Mouse (Mus musculus): ENCODE measurements around the gene Doc2b. TPM values are rescaled to one million over a fixed set of nuclear protein-coding genes. Genes with fewer than 3 reads are reported as not detected.

Gene Doc2b
- 10 to 100 TPM; 92.6 to 93.1 TPM for total RNA-seq (2021)
- long read RNA-seq, experiment 1, full-length matches to known transcripts, result 2 of 19 reads
- long read RNA-seq, experiment 1, partial matches to known transcripts, result 2 of 19 reads
- long read RNA-seq, experiment 1, other reads (novel, unspliced or antisense), result 15 of 19 reads
- long read RNA-seq, experiment 2, full-length matches to known transcripts, result 4 of 15 reads
- long read RNA-seq, experiment 2, partial matches to known transcripts, result 0 of 15 reads
- long read RNA-seq, experiment 2, other reads (novel, unspliced or antisense), result 11 of 15 reads

DNA sequence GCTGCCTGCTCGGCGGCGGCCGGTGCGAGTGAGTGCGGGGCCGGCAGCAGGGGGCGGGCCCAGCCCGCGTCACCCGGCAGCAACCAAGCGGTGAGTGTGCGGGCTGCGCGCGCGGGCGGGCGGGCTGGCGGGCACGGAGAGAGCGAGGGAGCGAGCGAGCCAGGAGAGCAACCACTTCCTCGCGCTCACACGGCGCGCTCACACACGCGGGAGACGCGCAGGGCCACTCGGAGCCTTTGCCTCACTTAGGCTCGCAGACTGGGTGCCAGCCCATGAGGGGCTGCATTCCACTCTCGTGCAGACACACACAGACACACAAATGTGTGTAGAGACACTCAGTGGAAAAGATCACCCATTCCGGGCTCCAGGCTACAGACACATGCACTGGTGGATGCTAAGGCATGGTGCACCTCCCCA lies at the start of gene Doc2b:
Gene Doc2b, minus strand, starts transcription at position 21 of the 417 bp plus-strand sequence.
- peak; percentile 74 to 78 for DNase-seq (ENCODE audit: low spot score in 2 of 2)
- peak within 1 kb of the TSS; percentile 87 for H3K27ac ChIP-seq
- TF ChIP-seq CTCF (conservative IDR thresholded peaks at IDR 0.05), result no peak
- peak within 1 kb of the TSS; percentile 59 for H3K4me3 ChIP-seq

DNA sequence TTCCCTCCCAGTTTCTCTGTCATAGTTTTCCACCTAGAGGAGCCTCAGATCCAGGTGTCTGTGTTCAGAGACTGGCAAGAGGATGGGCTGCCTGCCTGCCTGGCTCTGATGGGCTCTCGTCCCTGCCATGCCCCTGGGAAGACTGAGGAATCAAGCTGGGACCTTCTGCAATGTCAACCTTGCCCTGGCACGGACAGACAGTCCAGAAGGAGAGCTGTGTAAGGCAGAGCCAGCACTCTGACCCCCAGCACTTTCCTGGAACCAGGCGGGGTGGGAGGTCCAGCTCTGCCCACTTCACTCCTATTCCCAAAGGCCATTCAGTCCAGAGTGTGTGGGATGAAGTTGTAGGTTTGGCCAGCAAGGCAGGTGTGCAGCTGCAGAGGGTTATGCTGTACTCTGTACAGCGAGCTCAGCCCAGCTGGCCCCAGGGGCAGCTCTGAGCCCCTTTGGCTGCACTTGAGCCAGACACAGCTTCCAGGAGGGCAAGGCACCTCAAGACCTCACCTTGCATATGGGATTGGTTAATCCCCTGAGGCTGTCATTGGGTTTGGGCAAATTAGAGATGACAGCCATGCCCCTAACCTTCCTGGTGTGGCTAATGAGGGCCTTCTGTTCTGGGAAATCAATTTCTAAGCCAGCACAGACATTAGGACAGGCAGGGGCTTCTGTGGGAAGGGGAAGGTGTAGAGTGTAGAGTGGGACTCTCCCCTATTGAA lies 47.2 kb upstream of the Doc2b start:
- no peak for TF ChIP-seq CTCF (conservative IDR thresholded peaks at IDR 0.05)
- no peak for DNase-seq (ENCODE audit: low spot score in 2 of 2)
- no peak overlapping the region for H3K4me3 ChIP-seq
- no peak overlapping the region for H3K27ac ChIP-seq

- no peak overlapping the region for H3K27ac ChIP-seq
- TF ChIP-seq CTCF (conservative IDR thresholded peaks at IDR 0.05), result no peak
- H3K4me3 ChIP-seq, result no peak overlapping the region
- DNase-seq (ENCODE audit: low spot score in 2 of 2), result no peak
Measured at GRCm38 (mm10) chr11:75841503-75841902, 45.7 kb upstream of the Doc2b start.

- TF ChIP-seq CTCF (conservative IDR thresholded peaks at IDR 0.05), result no peak
- H3K4me3 ChIP-seq, result no peak overlapping the region
- peak overlapping the region; percentile 86 for H3K27ac ChIP-seq
- peak in 1 of 2 experiments; percentile 57 for DNase-seq (ENCODE audit: low spot score in 2 of 2)
Measured at GRCm38 (mm10) chr11:75839536-75840430, 43.9 kb upstream of the Doc2b start.

GRCm38 (mm10) chr11:75838861-75839426 lies 43.1 kb upstream of the Doc2b start:
- no peak for TF ChIP-seq CTCF (conservative IDR thresholded peaks at IDR 0.05)
- H3K4me3 ChIP-seq, result no peak overlapping the region
- no peak for DNase-seq (ENCODE audit: low spot score in 2 of 2)
- peak overlapping the region; percentile 86 for H3K27ac ChIP-seq

DNA sequence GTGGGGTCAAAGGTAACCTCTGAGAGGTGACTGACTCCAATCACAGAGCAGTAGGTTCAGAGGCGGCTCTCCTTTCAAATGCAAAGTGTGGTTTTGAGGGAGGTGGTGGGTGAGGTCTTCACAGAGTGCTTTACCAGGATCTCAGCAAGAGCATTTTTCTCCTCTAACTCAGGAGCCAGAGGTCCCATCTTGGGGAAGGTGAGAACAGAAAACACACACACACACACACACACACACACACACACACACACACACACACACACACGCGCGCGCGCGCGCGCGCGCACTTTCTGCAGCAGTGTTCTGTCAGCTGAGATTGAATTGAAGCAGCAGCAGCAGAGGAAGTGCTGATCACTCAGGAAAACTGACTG lies 40.4 kb upstream of the Doc2b start:
- H3K4me3 ChIP-seq, result no peak overlapping the region
- no peak for DNase-seq (ENCODE audit: low spot score in 2 of 2)
- no peak for TF ChIP-seq CTCF (conservative IDR thresholded peaks at IDR 0.05)

GRCm38 (mm10) chr11:75835587-75836239 lies 39.9 kb upstream of the Doc2b start:
- peak; percentile 37 to 50 for DNase-seq (ENCODE audit: low spot score in 2 of 2)
- peak overlapping the region; percentile 79 for H3K27ac ChIP-seq
- TF ChIP-seq CTCF (conservative IDR thresholded peaks at IDR 0.05), result no peak
- no peak overlapping the region for H3K4me3 ChIP-seq

More for the DNA sequence above, 40.4 kb upstream of the Doc2b start:
- peak overlapping the region; percentile 79; the same call in 1 of the 2 replicates for H3K27ac ChIP-seq

DNA sequence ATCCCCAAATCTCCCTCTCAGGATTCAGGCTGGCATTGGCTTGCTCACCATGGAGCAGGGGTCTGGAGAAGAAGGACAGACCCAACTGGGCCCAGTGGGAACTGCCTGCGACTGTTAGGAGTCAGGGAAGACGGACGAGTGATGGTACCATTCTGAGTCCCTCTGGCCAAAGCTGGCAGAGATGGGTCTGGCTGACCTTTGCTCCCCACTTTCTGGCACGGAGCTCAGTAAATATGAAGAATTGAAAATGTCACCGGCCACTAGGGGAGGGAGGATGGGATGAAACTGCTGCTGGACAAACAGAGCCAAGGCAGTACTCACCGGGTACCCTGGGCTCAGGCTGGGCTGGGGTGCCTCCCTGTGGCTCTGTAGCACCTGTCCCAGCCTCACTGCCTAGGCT lies 37.2 kb upstream of the Doc2b start:
- TF ChIP-seq CTCF (conservative IDR thresholded peaks at IDR 0.05), result no peak
- no peak for DNase-seq (ENCODE audit: low spot score in 2 of 2)
- H3K4me3 ChIP-seq, result no peak overlapping the region
- H3K27ac ChIP-seq, result no peak overlapping the region

DNA sequence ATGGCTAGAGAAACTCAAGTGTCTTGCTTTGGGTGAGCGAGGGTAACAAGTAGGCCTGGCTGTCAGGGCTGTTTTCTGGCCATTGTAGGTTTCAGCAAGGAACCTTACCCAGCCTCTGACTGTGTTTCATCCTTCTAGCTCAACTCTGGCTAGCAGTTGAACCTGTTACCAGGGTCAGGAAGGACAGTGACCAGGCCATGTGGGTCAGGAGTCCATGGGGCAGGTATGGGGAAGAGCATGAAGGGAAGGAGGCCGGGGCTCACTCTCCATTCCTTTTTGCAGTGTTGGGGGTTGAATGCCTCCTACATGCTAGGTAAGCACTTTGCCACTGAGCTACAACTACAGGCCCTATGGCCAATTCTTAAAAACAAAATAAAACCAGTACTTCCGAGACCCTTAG lies 34.5 kb upstream of the Doc2b start:
- Histone ChIP-seq H3K27ac (no peak overlapping the region), H3K4me3 (no peak overlapping the region)
- TF ChIP-seq CTCF (conservative IDR thresholded peaks at IDR 0.05), result no peak
- no peak for DNase-seq (ENCODE audit: low spot score in 2 of 2)

DNA sequence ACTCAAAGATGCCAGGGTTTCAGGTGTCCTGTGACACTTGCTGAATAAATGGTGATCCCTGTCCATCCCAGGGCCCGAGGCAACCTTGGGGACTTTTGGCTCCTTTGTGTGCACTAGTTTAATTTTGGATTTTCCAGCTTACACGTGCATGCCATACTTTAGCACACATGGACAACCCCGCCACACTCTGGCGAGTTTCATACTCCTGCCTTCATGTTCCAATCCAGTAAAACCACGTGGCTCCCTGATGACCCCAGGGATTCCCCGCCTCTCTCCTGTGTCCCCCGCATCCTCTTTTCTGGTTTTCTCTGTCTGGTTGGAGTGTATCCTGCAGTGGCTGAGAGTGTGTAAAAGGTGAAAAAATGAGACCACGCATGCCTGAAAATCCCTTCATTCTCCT lies 31.6 kb upstream of the Doc2b start:
- no peak for TF ChIP-seq CTCF (conservative IDR thresholded peaks at IDR 0.05)
- Histone ChIP-seq H3K27ac (no peak overlapping the region), H3K4me3 (no peak overlapping the region)
- DNase-seq (ENCODE audit: low spot score in 2 of 2), result no peak

DNA sequence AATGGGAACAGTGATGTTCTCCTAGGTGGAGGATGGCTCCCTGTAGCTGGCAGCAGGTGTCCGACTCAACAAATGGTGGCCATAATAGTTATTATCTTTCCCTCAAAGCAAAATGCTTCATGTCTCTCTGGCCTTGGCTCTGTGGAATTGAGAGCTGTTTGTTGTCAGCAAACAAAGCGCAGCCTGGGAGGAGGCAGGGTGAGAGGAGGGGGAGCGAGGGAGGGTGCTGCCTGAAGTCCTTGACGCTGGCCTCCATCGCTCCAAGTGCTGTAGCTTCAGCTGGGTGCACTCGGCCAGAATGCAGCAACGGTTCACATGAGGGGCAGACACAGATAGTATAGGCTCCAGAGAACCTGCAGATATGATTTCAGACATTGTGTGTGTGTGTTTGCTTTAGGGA lies 27.7 kb upstream of the Doc2b start:
- TF ChIP-seq CTCF (conservative IDR thresholded peaks at IDR 0.05), result no peak
- no peak for DNase-seq (ENCODE audit: low spot score in 2 of 2)
- no peak overlapping the region for H3K27ac ChIP-seq
- no peak overlapping the region for H3K4me3 ChIP-seq

- no peak; the same call in 1 of the 2 replicates for TF ChIP-seq CTCF (conservative IDR thresholded peaks at IDR 0.05)
- H3K4me3 ChIP-seq, result no peak overlapping the region
- 0 out of 2 replicates have a peak overlapping the region, but pooled peaks have one; percentile 8 for H3K27ac ChIP-seq
- no peak for DNase-seq (ENCODE audit: low spot score in 2 of 2)
Measured at GRCm38 (mm10) chr11:75813085-75813484, 17.2 kb upstream of the Doc2b start.
